Mouse (Mus musculus) MEL (cell line): ENCODE measurements around the gene Pkn3.

Experiments
- CTCF ChIP-seq, 3 experiments: IDR thresholded peaks in 2 of 3; conservative IDR thresholded peaks in 1 of 3; 2 replicates each; pipeline ENCODE4 v1.5.1; 2011 to 2012; ENCODE audit warnings: low read length in 3 of 3, low read depth in 2 of 3, mild to moderate bottlenecking in 2 of 3, improper control_type of control experiment in 1 of 3, inconsistent platforms in 1 of 3, mixed read lengths in 1 of 3, moderate library complexity in 1 of 3; ENCODE audit not compliant: control insufficient read depth in 1 of 3, insufficient read depth in 1 of 3, poor library complexity in 1 of 3, severe bottlenecking in 1 of 3
- POLR2A ChIP-seq, 2 experiments: IDR thresholded peaks; 2 replicates each; pipeline ENCODE4 v1.6.1; 2011 to 2012; ENCODE audit warnings: low read length in 2 of 2, mild to moderate bottlenecking in 2 of 2, control low read depth in 1 of 2, improper control_type of control experiment in 1 of 2, low read depth in 1 of 2, moderate library complexity in 1 of 2; ENCODE audit not compliant: control insufficient read depth in 1 of 2, insufficient read depth in 1 of 2, poor library complexity in 1 of 2
- TBP ChIP-seq: IDR thresholded peaks from 2 replicates; pipeline ENCODE4 v1.8.0; 2011; ENCODE audit warnings: low read depth, low read length, improper control_type of control experiment

GRCm38 (mm10) chr2:30120269-30120668 lies 42.8 kb downstream of the Pkn3 start:
- TF ChIP-seq CTCF (IDR thresholded peaks at IDR 0.05 in 2 of 3, conservative IDR thresholded peaks at IDR 0.05 in 1 of 3; ENCODE audit: control insufficient read depth in 1 of 3, insufficient read depth in 1 of 3, low read depth in 2 of 3, low read length in 3 of 3, poor library complexity in 1 of 3, severe bottlenecking in 1 of 3) (no peak), TBP (no peak), POLR2A (IDR thresholded peaks at IDR 0.05; ENCODE audit: control insufficient read depth in 1 of 2, insufficient read depth in 1 of 2, low read depth in 1 of 2, low read length in 2 of 2, poor library complexity in 1 of 2) (no peak)
